Mouse (Mus musculus) layer of hippocampus, adult 2 months (tissue): ENCODE results near the gene Vmn1r74. TPM values are rescaled to one million over a fixed set of nuclear protein-coding genes. Genes with fewer than 3 reads are reported as not detected.
"Not testable (repeated sequence)": the region's sequence is repeated elsewhere in the genome, so short reads cannot be mapped to it uniquely, and the experiment has no call there.

Experiments used
- DNase-seq, 2 experiments: peaks; one replicate each; pipeline ENCODE4 v3.0.0; 2022; ENCODE audit warnings: low spot score in 2 of 2
- H3K27ac ChIP-seq: fragments of 200-600 bp; 2 replicates; pipeline ENCODE4 v1.8.1; 2022
- H3K4me3 ChIP-seq: fragments of 200-600 bp; 2 replicates; pipeline ENCODE4 v1.8.1; 2022; ENCODE audit warnings: mild to moderate bottlenecking
- CTCF ChIP-seq: fragments of 200-600 bp; conservative IDR thresholded peaks from 2 replicates; pipeline ENCODE4 v1.8.1; 2022; ENCODE audit warnings: antibody characterized with exemption, mild to moderate bottlenecking, moderate library complexity
- long read RNA-seq, 2 experiments: library from polyadenylated mRNA; stranded (forward); transcript quantifications; one replicate each; pipeline ENCODE4 v2.0.0; 2021; ENCODE audit warnings: borderline mapping rate in 2 of 2
- total RNA-seq, 2 experiments: library from RNA; stranded (reverse); gene quantifications; 2 replicates each; pipeline ENCODE4 v1.2.3; 2021

The Vmn1r74 gene
- total RNA-seq: not detected
- long read RNA-seq, experiment 1: 0 reads
- long read RNA-seq, experiment 2: 0 reads

- no peak for DNase-seq
- no peak within 1 kb of the TSS for H3K4me3 ChIP-seq
- TF ChIP-seq CTCF: no peak
- H3K27ac ChIP-seq: no peak within 1 kb of the TSS
Measured at GRCm38 (mm10) chr7:11833680-11834079, at the start of gene Vmn1r74. TSS of gene Vmn1r74 (plus strand) at chr7:11833980.

GRCm38 (mm10) chr7:11813751-11814150, 20.0 kb upstream of the Vmn1r74 start:
- no peak for DNase-seq
- H3K27ac ChIP-seq: no peak overlapping the region
- no peak overlapping the region for H3K4me3 ChIP-seq
- no peak for TF ChIP-seq CTCF

GRCm38 (mm10) chr7:11822166-11822565, 11.6 kb upstream of the Vmn1r74 start:
- Histone ChIP-seq H3K27ac (no peak overlapping the region), H3K4me3 (no peak overlapping the region)
- no peak for DNase-seq
- TF ChIP-seq CTCF: no peak

GRCm38 (mm10) chr7:11823246-11823645, 10.5 kb upstream of the Vmn1r74 start:
- not testable (repeated sequence) for H3K27ac ChIP-seq, H3K4me3 ChIP-seq

GRCm38 (mm10) chr7:11874330-11874729, 40.5 kb downstream of the Vmn1r74 start, which contains the start of gene Vmn1r75:
TSS of gene Vmn1r75 (plus strand) at chr7:11874630.
- Histone ChIP-seq H3K27ac (no peak within 1 kb of the TSS), H3K4me3 (no peak within 1 kb of the TSS)
- no peak for TF ChIP-seq CTCF
- no peak for DNase-seq

More at GRCm38 (mm10) chr7:11823246-11823645, 10.5 kb upstream of the Vmn1r74 start:
- not testable (repeated sequence) for DNase-seq

Other genes with a start within 250 kb of the Vmn1r74 start
- gene Zscan4-ps3, start 224.7 kb upstream of the Vmn1r74 start, total RNA-seq: not detected
- gene Vmn1r72, start 153.8 kb upstream of the Vmn1r74 start, total RNA-seq: not detected
- not detected for gene Vmn1r73, start 103.7 kb upstream of the Vmn1r74 start, total RNA-seq
- gene Vmn1r75, start 40.6 kb downstream of the Vmn1r74 start, total RNA-seq: not detected
- not detected for gene Vmn1r76, start 104.2 kb downstream of the Vmn1r74 start, total RNA-seq
- under 1 TPM in 1 of 2 experiments, not detected in 1; 0.05 TPM for gene Vmn1r77, start 202.8 kb downstream of the Vmn1r74 start, total RNA-seq